11 mouse cellular contexts compared by ENCODE assay signal in the genomic region with DNA sequence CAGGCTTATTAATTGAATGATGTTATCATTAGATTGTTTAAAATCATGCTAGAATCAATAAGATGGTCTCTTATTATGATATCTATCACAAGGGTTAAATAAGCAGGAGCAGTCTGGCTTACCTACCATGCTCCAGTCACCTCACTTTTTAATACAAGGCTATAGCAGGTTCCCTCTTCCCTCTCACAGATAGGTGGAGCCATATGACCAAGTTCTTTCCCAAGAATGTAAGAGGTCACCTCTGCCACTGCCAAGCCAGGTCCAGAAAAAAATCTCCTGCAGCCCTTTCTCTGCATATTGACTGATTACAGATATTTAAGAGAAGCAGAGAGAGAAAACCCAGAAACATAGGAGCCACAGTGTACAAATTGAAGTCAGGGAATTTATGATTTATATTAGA.
DNase-seq lines count a peak whose midpoint lies in the region; ATAC-seq and TF ChIP-seq lines count a peak whose summit lies in the region.
"Had no signal": no experiment of that assay in that cellular context is flagged by ENCODE, and none has a peak within 500 bp of the region (broad histone marks: within the 10 kb centered on the region; RNA-seq: fewer than 3 reads in every experiment).

No protein-coding gene starts in this region.

- in situ Hi-C loops in CH12.LX (cut with MboI; ENCODE audit: low pct_ligation_motif_present, low pct_unique_long_range_greater_than_20kb, low sequenced_read_pairs) = no loop called here

- no peaks in the 10 kb centered on the region for H3K4me1 ChIP-seq in cerebellum, adult 2 months (ENCODE audit: control insufficient read depth, insufficient read depth, low read length)
- peaks cover 5 to 36% of the 10 kb centered on the region in 2 experiments for H3K4me1 ChIP-seq in CH12.LX (ENCODE audit: control insufficient read depth in 1 of 2, insufficient read depth in 2 of 2)
- H3K4me1 ChIP-seq: neural tube, embryonic 13.5 days had no signal

- H3K9me3 ChIP-seq in CH12.LX (replicated peaks; ENCODE audit: low read length) = no peaks in the 10 kb centered on the region
- H3K9me3 ChIP-seq: neural tube, embryonic 13.5 days had no signal

- dilution Hi-C loops in CH12.LX (cut with MboI; ENCODE audit: extremely low pct_ligation_motif_present, extremely low pct_unique_long_range_greater_than_20kb, low sequenced_read_pairs) = no loop called here

- no peak for TF ChIP-seq POLR2A in cerebellum, adult 2 months (IDR thresholded peaks at IDR 0.05; ENCODE audit: borderline replicate concordance, insufficient read depth, low read length)
- no peak for TF ChIP-seq POLR2A in CH12.LX (IDR thresholded peaks at IDR 0.05; ENCODE audit: low read depth, low read length)

- peak in 1 of 2 experiments; percentile 76 for DNase-seq in cerebellum, adult 2 months
- no peak for DNase-seq in cerebellum, adult 11-12 months
- peak; percentile 36 for DNase-seq in kidney, adult 9 months
- no peak for DNase-seq in kidney, adult 18-20 months
- peak; percentile 24 for DNase-seq in CH12.LX (ENCODE audit: extremely low read depth)
- DNase-seq in adrenal gland, postnatal 4 days (ENCODE audit: low spot score in 2 of 2) = no peak
- DNase-seq in layer of hippocampus, postnatal 14 days (ENCODE audit: low spot score in 2 of 2) = no peak

- no peak overlapping the region for H3K9ac ChIP-seq in CH12.LX (ENCODE audit: insufficient read depth, low read depth)
- H3K9ac ChIP-seq: neural tube, embryonic 13.5 days had no signal

- TF ChIP-seq CTCF in cerebellum, adult 2 months (IDR thresholded peaks at IDR 0.05; ENCODE audit: borderline replicate concordance, insufficient read depth, low read depth, low read length) = peak; percentile 59; the same call in 1 of the 2 replicates
- TF ChIP-seq CTCF in CH12.LX (conservative IDR thresholded peaks at IDR 0.05 in 1 of 2, IDR thresholded peaks at IDR 0.05 in 1 of 2; ENCODE audit: low read depth in 2 of 2, low read length in 2 of 2) = peak in 1 of 2 experiments; percentile 69; a peak in 2 of 4 replicates

- TF ChIP-seq RAD21 in CH12.LX (IDR thresholded peaks at IDR 0.05; ENCODE audit: low read depth, low read length) = peak; percentile 67

- no peaks in the 10 kb centered on the region for H3K36me3 ChIP-seq in CH12.LX (replicated peaks in 1 of 2; ENCODE audit: control insufficient read depth in 1 of 2, insufficient read depth in 1 of 2, low read length in 1 of 2)
- H3K36me3 ChIP-seq: neural tube, embryonic 13.5 days had no signal

- H3K79me2 ChIP-seq in CH12.LX (replicated peaks; ENCODE audit: control insufficient read depth, extremely low read depth, insufficient read depth, poor library complexity, severe bottlenecking) = no peaks in the 10 kb centered on the region

- no peak overlapping the region for H3K4me2 ChIP-seq in CH12.LX (ENCODE audit: insufficient read depth, low read depth, poor library complexity, severe bottlenecking)
- H3K4me2 ChIP-seq: neural tube, embryonic 13.5 days had no signal

- H3K27me3 ChIP-seq in cerebellum, adult 2 months (ENCODE audit: control insufficient read depth, insufficient read depth, low read length) = no peaks in the 10 kb centered on the region
- H3K27me3 ChIP-seq in CH12.LX (replicated peaks) = no peaks in the 10 kb centered on the region
- H3K27me3 ChIP-seq: neural tube, embryonic 13.5 days had no signal

- H3K27ac ChIP-seq in cerebellum, adult 2 months (ENCODE audit: insufficient read depth, low read length) = no peak overlapping the region
- H3K27ac ChIP-seq in CH12.LX (ENCODE audit: insufficient read depth, low read depth) = no peak overlapping the region
- H3K27ac ChIP-seq: neural tube, embryonic 13.5 days had no signal

- no peak for TF ChIP-seq EP300 in CH12.LX (IDR thresholded peaks at IDR 0.05; ENCODE audit: low read length)

- H3K4me3 ChIP-seq in cerebellum, adult 2 months (replicated peaks; ENCODE audit: insufficient read depth, low read depth, low read length) = no peak overlapping the region
- no peak overlapping the region for H3K4me3 ChIP-seq in CH12.LX (replicated peaks in 1 of 3; ENCODE audit: low read depth in 2 of 3, low read length in 2 of 3, poor library complexity in 1 of 3)
- H3K4me3 ChIP-seq: neural tube, embryonic 13.5 days had no signal

- ATAC-seq in hematopoietic stem cell, adult 5-6 weeks (replicated peaks in 1 of 2; ENCODE audit: insufficient read depth in 1 of 2, low FRiP score in 2 of 2, low TSS enrichment in 1 of 2, low read depth in 1 of 2, poor library complexity in 2 of 2, severe bottlenecking in 2 of 2) = peak; percentile 46 to 48; a peak in 2 of 4 replicates
- ATAC-seq: activated CD4-positive, CD25-positive, alpha-beta regulatory T cell, adult 4 months; hindbrain, embryonic 16.5 days had no signal

TF ChIP-seq in CH12.LX, 34 proteins besides CTCF, POLR2A, EP300 and RAD21:
- no peak for TF ChIP-seq TBP (conservative IDR thresholded peaks at IDR 0.05; ENCODE audit: low read depth, low read length)
- no peak for TF ChIP-seq MXI1 (IDR thresholded peaks at IDR 0.05; ENCODE audit: low read depth, low read length)
- peak; percentile 51 for TF ChIP-seq SMC3 (IDR thresholded peaks at IDR 0.05; ENCODE audit: low read depth, low read length)
- TF ChIP-seq NELFE (IDR thresholded peaks at IDR 0.05; ENCODE audit: low read depth, low read length) = no peak
TF ChIP-seq in CH12.LX: peak in this region for 1.

Comparison
In these comparisons a context has a peak if more than half of its experiments do, and no peak if none do; other contexts are left out.
1. DNase-seq: peak in kidney, adult 9 months (single experiment) and CH12.LX (single experiment); none in cerebellum, adult 11-12 months (single experiment), kidney, adult 18-20 months (single experiment), adrenal gland, postnatal 4 days (0 of 2) and layer of hippocampus, postnatal 14 days (0 of 2).